Mouse (Mus musculus) embryonic facial prominence, embryonic 14.5 days (tissue): ENCODE results near the gene Plekhg2. TPM values are rescaled to one million over a fixed set of nuclear protein-coding genes. Genes with fewer than 3 reads are reported as not detected.

Experiments used
- ATAC-seq: fragments of 200-750 bp; cut with Nextera tagmentation; 2 replicates; pipeline ENCODE4 v1.8.0; 2017; ENCODE audit warnings: low read depth, moderate number of reproducible peaks, moderate TSS enrichment
- DNase-seq: peaks from one replicate; pipeline ENCODE4 v3.0.0-alpha.2; 2015; ENCODE audit warnings: low spot score
- H3K27ac ChIP-seq: fragments of 300-500 bp; sonication (generic); replicated peaks from 2 replicates; pipeline ENCODE4 v1.5.1; 2014; ENCODE audit warnings: low read depth, mild to moderate bottlenecking, low read length, moderate library complexity
- H3K27me3 ChIP-seq: fragments of 300-500 bp; sonication (generic); replicated peaks from 2 replicates; pipeline ENCODE4 v1.6.1; 2014; ENCODE audit warnings: low read length; ENCODE audit not compliant: control insufficient read depth, insufficient read depth
- H3K36me3 ChIP-seq: fragments of 300-500 bp; sonication (generic); 2 replicates; pipeline ENCODE4 v1.6.1; 2014; ENCODE audit warnings: low read length, mixed read lengths; ENCODE audit not compliant: control insufficient read depth, insufficient read depth
- H3K4me1 ChIP-seq: fragments of 300-500 bp; sonication (generic); 2 replicates; pipeline ENCODE4 v1.6.1; 2014; ENCODE audit warnings: antibody characterized with exemption, low read length; ENCODE audit not compliant: control insufficient read depth, insufficient read depth
- H3K4me2 ChIP-seq: fragments of 300-500 bp; sonication (generic); 2 replicates; pipeline ENCODE4 v1.6.1; 2014; ENCODE audit warnings: low read depth, mild to moderate bottlenecking, low read length, moderate library complexity, mixed read lengths
- H3K4me3 ChIP-seq: fragments of 300-500 bp; sonication (generic); 2 replicates; pipeline ENCODE4 v1.5.1; 2014; ENCODE audit warnings: low read depth, mild to moderate bottlenecking, low read length
- H3K9ac ChIP-seq: fragments of 300-500 bp; sonication (generic); 2 replicates; pipeline ENCODE4 v1.6.1; 2014; ENCODE audit warnings: low read depth, mild to moderate bottlenecking, low read length, moderate library complexity, mixed read lengths
- H3K9me3 ChIP-seq: fragments of 300-500 bp; sonication (generic); 2 replicates; pipeline ENCODE4 v1.6.1; 2016; ENCODE audit warnings: low read length; ENCODE audit not compliant: control insufficient read depth
- WGBS: fragments of 180-500 bp; shearing (Covaris S2); extraction: QIAGEN DNeasy Blood & Tissue Kit; methylation state at CpG from one replicate; pipeline ENCODE4 v1.1.7; 2014; 5-methylcytosine and 5-hydroxymethylcytosine counted together
- polyA plus RNA-seq: library from polyadenylated mRNA; unstranded; fragments of >200 nt; fragmentation: Nextera tagmentation; extraction: Ambion mirVana; gene quantifications from 2 replicates; pipeline ENCODE4 v1.2.1, GENCODE M21; 2014

Plekhg2 gene
- polyA plus RNA-seq = 41.1 and 51.3 TPM in 2 replicates

DNA sequence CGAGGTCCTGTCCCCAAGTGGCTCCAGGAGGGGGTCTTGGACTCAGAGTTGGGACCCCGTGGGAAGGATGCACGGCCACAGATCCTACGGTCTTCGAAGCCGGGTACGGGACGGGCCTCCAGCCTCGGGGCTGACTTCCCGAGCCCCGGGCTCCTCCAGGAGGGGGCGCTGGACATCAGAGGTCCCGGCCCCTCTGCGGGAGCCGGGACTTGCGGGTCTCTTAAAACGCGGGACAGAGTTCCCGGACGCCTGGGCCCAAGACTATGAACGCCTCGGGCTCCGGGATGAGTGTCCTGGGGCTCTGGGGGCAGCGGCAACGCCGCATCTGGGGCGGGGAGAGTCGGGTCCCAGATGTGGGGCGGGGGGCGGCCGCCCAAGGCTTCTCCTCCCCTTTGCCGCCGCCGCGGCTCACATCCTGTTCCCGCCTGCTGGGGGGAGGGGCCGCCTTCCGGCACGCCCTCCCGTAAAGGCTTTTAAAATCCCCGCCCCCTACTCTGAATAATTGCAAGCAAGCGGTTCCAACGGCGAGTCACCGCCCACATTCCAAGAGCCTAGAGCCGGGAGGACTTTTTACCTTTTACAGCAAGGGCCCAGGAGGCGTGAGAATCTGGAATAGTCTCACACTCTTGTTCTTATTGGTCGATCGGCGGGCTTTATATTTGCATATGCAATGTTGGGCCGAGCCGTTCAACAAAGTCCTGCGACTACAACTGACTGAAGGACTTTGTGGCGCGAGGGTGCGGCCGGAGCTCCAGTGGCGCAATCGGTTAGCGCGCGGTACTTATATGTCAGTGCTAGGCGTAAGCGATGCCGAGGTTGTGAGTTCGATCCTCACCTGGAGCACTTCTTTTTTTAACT, at the start of gene Plekhg2:
Plekhg2 (minus strand) TSS at position 349 of the 858 bp plus-strand sequence.
- H3K4me3 ChIP-seq = peak within 1 kb of the TSS; percentile 76
- peak within 1 kb of the TSS; percentile 94 for H3K4me2 ChIP-seq
- H3K27ac ChIP-seq = peak within 1 kb of the TSS; percentile 98
- DNase-seq (peak; percentile 100), ATAC-seq (peak; percentile 93)
- H3K27me3 ChIP-seq = no peaks in the 10 kb centered on the region
- peaks cover 27% of the 10 kb centered on the region for H3K4me1 ChIP-seq
- H3K36me3 ChIP-seq = peaks cover 33% of the 10 kb centered on the region
- under 1% methylated on average over 38 of the region's 66 CpGs for WGBS
- peak within 1 kb of the TSS; percentile 85 for H3K9ac ChIP-seq
- H3K9me3 ChIP-seq = no peaks in the 10 kb centered on the region

DNA sequence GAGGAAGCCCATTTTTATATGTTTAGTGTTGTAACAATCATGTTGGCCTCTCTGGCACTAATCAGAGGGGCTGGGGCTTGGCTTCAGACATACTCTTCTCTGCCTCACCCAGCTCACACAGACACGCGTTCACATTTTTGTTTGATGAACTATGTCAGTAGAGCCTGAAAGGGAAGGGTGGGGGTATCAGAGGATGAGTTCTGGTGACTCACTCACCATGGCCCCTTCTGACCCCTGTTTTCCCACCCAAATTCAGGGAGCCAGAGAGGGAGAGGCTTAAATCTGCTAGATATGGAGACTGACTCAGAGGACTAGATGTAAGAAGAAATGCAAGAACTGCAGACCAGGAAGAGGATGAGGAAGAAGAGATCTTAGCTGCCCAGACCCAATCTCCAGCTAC, 47.0 kb upstream of the Plekhg2 start:
- no peak overlapping the region for H3K4me3 ChIP-seq
- peaks cover 90% of the 10 kb centered on the region for H3K36me3 ChIP-seq
- WGBS = 82% methylated on average over 2 of the region's 2 CpGs
- ATAC-seq (no peak), DNase-seq (no peak)
- H3K9ac ChIP-seq = no peak overlapping the region
- H3K4me1 ChIP-seq = no peaks in the 10 kb centered on the region
- H3K4me2 ChIP-seq = no peak overlapping the region
- H3K27ac ChIP-seq = no peak overlapping the region
- H3K9me3 ChIP-seq = no peaks in the 10 kb centered on the region
- H3K27me3 ChIP-seq = no peaks in the 10 kb centered on the region

DNA sequence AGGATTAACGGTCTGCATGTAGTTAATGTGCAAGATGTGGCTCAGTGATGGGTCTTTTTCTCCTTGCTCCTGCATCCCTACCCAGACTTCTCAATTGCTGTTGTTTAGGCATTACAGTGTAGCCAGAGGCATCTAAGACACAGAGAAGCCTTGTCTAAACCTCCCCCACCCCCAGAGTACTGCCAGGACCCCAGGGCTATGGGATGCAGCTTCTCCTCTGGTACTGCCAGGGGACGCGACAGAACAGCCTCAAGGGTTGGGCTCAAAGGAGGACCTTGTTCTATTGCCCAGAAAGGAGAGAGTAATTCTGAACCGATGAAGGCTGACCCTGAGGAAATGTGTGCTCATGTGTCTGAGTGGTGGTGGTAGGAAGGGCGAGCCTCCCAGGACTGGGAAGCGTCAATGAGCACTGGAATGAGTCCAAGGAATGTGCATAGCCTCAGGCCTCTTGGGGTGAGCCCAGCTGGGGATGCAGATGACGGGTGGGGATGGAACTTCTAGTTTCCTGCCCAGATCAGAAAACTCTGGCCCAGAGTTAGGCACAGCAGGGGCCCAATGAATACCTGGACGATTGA, 45.8 kb upstream of the Plekhg2 start:
- 0 out of 2 replicates have a peak overlapping the region, but pooled peaks have one; percentile 6 for H3K27ac ChIP-seq
- DNase-seq (peak; percentile 56), ATAC-seq (peak; percentile 57; the same call in 1 of the 2 replicates)
- H3K9me3 ChIP-seq = no peaks in the 10 kb centered on the region
- H3K4me1 ChIP-seq = no peaks in the 10 kb centered on the region
- H3K4me3 ChIP-seq = no peak overlapping the region
- WGBS = 59% methylated on average over 8 of the region's 8 CpGs
- H3K27me3 ChIP-seq = no peaks in the 10 kb centered on the region
- no peak overlapping the region for H3K4me2 ChIP-seq
- no peak overlapping the region for H3K9ac ChIP-seq
- peaks cover 95% of the 10 kb centered on the region for H3K36me3 ChIP-seq

DNA sequence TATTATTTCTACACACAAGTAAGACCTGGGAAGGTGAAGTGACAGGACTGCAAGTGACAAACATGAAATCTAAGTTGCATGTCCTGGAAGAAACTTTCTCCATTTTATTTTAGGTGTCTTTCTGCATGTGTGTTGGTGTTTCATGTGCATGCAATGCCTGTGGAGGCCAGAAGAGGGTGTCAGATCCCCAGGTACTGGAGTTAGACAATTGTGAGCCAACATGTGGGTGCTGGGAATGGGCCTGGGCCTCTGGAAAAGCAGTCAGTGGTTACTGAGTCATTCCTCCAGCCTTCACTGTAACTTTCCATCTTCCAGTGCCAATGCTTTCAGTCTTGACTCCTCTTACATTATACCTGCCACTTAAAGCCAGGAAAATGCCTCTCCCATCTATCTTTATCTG, 45.0 kb upstream of the Plekhg2 start:
- Histone ChIP-seq H3K9me3 (no peaks in the 10 kb centered on the region), H3K4me3 (no peak overlapping the region), H3K27me3 (no peaks in the 10 kb centered on the region), H3K36me3 (peaks cover 95% of the 10 kb centered on the region), H3K4me1 (no peaks in the 10 kb centered on the region), H3K4me2 (no peak overlapping the region), H3K9ac (no peak overlapping the region), H3K27ac (no peak overlapping the region)
- no peak for DNase-seq
- no peak for ATAC-seq

DNA sequence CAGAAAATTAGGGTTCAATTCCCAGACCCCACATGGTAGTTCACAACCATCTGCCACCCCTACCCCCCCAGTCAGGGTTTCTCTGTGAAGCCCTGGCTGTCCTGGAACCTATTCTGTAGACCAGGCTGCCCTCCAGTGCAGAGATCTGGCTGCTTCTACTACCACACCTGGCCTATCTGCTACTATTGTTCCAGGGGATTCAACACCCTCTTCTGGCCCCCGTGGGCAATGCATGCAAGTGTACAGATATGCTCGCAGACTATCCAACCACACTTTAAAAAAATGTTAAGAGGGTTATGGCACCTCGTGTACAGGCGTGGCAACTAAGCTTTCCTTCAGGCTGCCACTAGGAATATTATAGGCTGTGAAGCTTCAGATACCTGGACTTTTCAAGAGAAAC, 40.4 kb upstream of the Plekhg2 start:
- ATAC-seq = no peak
- Histone ChIP-seq H3K27ac (no peak overlapping the region), H3K9ac (no peak overlapping the region), H3K9me3 (no peaks in the 10 kb centered on the region), H3K36me3 (peaks cover 85% of the 10 kb centered on the region), H3K4me1 (no peaks in the 10 kb centered on the region), H3K27me3 (no peaks in the 10 kb centered on the region), H3K4me3 (no peak overlapping the region), H3K4me2 (no peak overlapping the region)
- no peak for DNase-seq
- WGBS = 87% methylated on average over 4 of the region's 4 CpGs

DNA sequence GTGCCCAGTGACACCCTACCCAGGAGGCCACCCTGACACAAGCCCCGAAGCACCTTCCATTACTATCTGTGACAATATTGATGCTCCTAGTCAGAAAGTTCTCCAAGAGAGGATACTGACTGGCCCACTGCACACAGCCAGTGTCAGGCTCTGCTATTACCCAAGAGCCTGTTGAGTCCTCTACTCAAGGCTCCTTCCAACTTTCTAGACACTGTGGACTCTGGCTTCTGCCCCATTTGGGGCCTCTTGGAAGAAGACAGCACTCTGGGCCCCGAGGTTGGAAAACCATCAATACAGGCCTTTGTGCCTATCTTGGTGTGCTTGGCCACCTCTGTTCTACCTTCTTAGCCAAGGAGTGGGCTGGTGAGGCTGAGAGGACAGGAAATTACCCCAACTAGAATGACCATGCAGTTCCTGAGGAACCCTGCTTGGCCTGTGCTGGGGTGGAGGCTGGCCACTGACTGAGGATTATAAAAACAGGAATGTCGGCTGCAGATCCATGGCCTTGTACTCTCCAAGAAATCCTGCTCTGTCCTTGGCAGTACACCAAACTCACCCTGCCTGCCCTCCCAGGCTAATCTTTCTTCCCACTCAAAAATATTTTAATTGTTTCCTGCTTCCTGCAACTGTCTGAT, 38.6 kb upstream of the Plekhg2 start:
- ATAC-seq (no peak), DNase-seq (no peak)
- H3K4me2 ChIP-seq = no peak overlapping the region
- H3K36me3 ChIP-seq = peaks cover 85% of the 10 kb centered on the region
- no peak overlapping the region for H3K9ac ChIP-seq
- H3K4me1 ChIP-seq = no peaks in the 10 kb centered on the region
- H3K27ac ChIP-seq = no peak overlapping the region
- no peaks in the 10 kb centered on the region for H3K9me3 ChIP-seq
- no peaks in the 10 kb centered on the region for H3K27me3 ChIP-seq
- WGBS = 85% methylated on average over 3 of the region's 3 CpGs
- no peak overlapping the region for H3K4me3 ChIP-seq

DNA sequence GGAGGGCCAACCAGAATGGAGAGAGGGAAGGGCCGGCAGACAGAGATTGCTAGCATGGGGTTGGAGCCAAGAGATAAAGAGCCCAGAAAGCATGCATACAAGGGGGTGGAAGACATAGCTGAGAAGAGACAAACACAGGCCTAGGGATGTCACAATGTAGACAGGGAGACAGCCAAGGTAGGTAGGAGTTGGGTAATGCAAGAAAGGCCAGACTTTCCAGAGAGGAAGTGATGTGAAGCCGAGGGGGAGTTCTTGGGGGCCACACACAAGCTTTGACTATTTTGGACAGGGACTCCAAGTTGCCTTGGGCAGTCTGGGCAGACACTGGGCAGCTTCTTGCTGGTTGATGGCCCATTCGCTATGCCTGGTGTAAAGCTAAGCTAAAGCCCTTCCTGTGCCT, 29.5 kb upstream of the Plekhg2 start:
- 78% methylated on average over 3 of the region's 3 CpGs for WGBS
- Histone ChIP-seq H3K9ac (no peak overlapping the region), H3K4me3 (no peak overlapping the region), H3K36me3 (peaks cover 98% of the 10 kb centered on the region), H3K4me1 (no peaks in the 10 kb centered on the region), H3K4me2 (no peak overlapping the region), H3K9me3 (no peaks in the 10 kb centered on the region), H3K27me3 (no peaks in the 10 kb centered on the region), H3K27ac (no peak overlapping the region)
- no peak for DNase-seq
- ATAC-seq = no peak

DNA sequence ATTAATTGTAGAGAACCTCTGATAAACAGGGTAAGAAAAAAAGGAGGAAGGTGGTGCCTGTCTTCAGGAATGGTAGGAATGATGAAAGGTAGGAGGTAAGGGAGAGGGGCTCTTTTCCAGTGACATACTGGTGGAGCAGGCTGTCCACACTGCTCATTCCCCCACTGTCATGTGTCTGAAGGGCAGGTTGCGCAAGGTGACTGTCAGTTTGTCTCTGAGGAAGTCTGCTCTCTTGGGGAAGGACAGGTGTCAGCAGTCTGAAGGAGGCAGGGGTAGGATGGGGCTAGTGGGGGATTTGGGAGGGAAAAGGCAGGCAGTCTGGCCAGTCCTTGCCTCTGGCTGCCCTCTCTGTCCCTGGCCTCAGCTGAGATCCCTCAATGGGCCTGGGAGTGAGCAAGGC, 28.6 kb upstream of the Plekhg2 start:
- WGBS = 85% methylated on average over 1 of the region's 1 CpGs
- Histone ChIP-seq H3K4me2 (no peak overlapping the region), H3K36me3 (peaks cover 98% of the 10 kb centered on the region), H3K4me1 (no peaks in the 10 kb centered on the region), H3K9ac (no peak overlapping the region), H3K9me3 (no peaks in the 10 kb centered on the region), H3K27ac (no peak overlapping the region), H3K27me3 (no peaks in the 10 kb centered on the region), H3K4me3 (no peak overlapping the region)
- DNase-seq (no peak), ATAC-seq (no peak)
